Mouse (Mus musculus): ENCODE data around the gene Noto. TPM values are rescaled to one million over a fixed set of nuclear protein-coding genes. Genes with fewer than 3 reads are reported as not detected.

Gene Noto
- total RNA-seq, 2 experiments from 2014 or later = not detected

- intact Hi-C loops (cut with DNase I) = no loop called here
- DNase-seq = no peak
Measured at GRCm38 (mm10) chr6:85469660-85470430, 46.2 kb downstream of the Noto start.

GRCm38 (mm10) chr6:85471962-85472361 lies 48.3 kb downstream of the Noto start:
- no peak for DNase-seq
- intact Hi-C loops (cut with DNase I) = no loop called here

GRCm38 (mm10) chr6:85472542-85472941 lies 48.9 kb downstream of the Noto start:
- intact Hi-C loops (cut with DNase I) = no loop called here
- DNase-seq = no peak

- intact Hi-C loops (cut with DNase I) = no loop called here
- DNase-seq = no peak
Measured at GRCm38 (mm10) chr6:85475581-85475980, 51.9 kb downstream of the Noto start.

- no peak for DNase-seq
- intact Hi-C loops (cut with DNase I) = no loop called here
Measured at GRCm38 (mm10) chr6:85477366-85477917, 53.8 kb downstream of the Noto start.

- intact Hi-C loops (cut with DNase I) = no loop called here
- DNase-seq = no peak
Measured at GRCm38 (mm10) chr6:85478416-85478815, 54.7 kb downstream of the Noto start.

Other genes with a start within 250 kb of the Noto start
- not detected for gene Emx1, start 236.4 kb upstream of the Noto start, total RNA-seq (2021)
- 1 to 10 TPM; 6.9 TPM for gene Sfxn5, start 90.5 kb upstream of the Noto start, total RNA-seq (2021)
- 10 to 100 TPM; 20.2 to 26.7 TPM for gene Rab11fip5, start 49.3 kb upstream of the Noto start, total RNA-seq (2021)
- 1 to 10 TPM; 6.8 TPM for gene Smyd5, start 8.1 kb downstream of the Noto start, total RNA-seq (2021)
- 100 to 1,000 TPM; 107 to 117 TPM for gene Cct7, start 27.6 kb downstream of the Noto start, total RNA-seq (2021)
- 10 to 100 TPM in 1 of 2 experiments, 1 to 10 TPM in 1; 9.6 to 11.0 TPM for gene Pradc1, start 28.1 kb downstream of the Noto start, total RNA-seq (2021)
- gene Fbxo41, start 79.1 kb downstream of the Noto start, total RNA-seq (2021) = under 1 TPM in 1 of 2 experiments, not detected in 1; 0.03 TPM
- gene Egr4, start 89.7 kb downstream of the Noto start, total RNA-seq (2021) = not detected
- under 1 TPM; 0.69 to 0.82 TPM for gene Alms1, start 163.6 kb downstream of the Noto start, total RNA-seq (2021)